Mouse (Mus musculus): Measurements from ENCODE around the gene Pcgf6.

DNA sequence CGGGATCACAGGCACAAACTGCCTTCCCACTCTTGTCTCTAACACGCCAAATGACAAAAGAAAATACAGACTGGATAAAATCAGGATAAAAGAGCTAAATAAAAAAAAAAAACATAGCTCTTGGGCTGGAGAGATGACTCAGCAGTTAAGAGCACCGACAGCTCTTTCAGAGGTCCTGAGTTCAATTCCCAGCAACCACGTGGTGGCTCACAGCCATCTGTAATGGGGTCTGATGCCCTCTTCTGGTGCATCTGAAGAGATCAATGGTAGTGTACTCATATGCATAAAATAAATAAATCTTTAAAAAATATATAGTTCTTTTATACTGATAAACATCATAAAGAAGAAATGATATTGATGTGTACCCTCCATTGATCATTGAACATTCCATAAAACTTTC, 2.2 kb upstream of the Pcgf6 start:
- TF ChIP-seq POLR2A (IDR thresholded peaks at IDR 0.05; ENCODE audit: insufficient read depth, low read depth, low read length) (no peak), CTCF (IDR thresholded peaks at IDR 0.05; ENCODE audit: insufficient read depth, low read depth, low read length) (no peak)
